Mouse (Mus musculus) liver, embryonic 14.5 days (tissue): ENCODE data around the gene Olfr434. TPM values are rescaled to one million over a fixed set of nuclear protein-coding genes. Genes with fewer than 3 reads are reported as not detected.
"Not testable (repeated sequence)": the region's sequence is repeated elsewhere in the genome, so short reads cannot be mapped to it uniquely, and the experiment has no call there.

ENCODE experiments used
- ATAC-seq: fragments of 200-750 bp; cut with Nextera tagmentation; 2 replicates; pipeline ENCODE4 v1.8.0; 2017; ENCODE audit warnings: moderate number of reproducible peaks, mild to moderate bottlenecking, moderate library complexity; ENCODE audit not compliant: insufficient read depth
- DNase-seq, 3 experiments: peaks; one replicate each; pipeline ENCODE4 v3.0.0-alpha.2; 2012 to 2013; ENCODE audit warnings: low read depth in 3 of 3, low spot score in 3 of 3
- H3K27ac ChIP-seq: fragments of 300-500 bp; sonication (generic); 2 replicates; pipeline ENCODE4 v1.5.1; 2014; ENCODE audit warnings: moderate library complexity, mild to moderate bottlenecking, control low read depth, inconsistent platforms
- H3K27me3 ChIP-seq: fragments of 300-500 bp; sonication (generic); 2 replicates; pipeline ENCODE4 v1.6.1; 2014; ENCODE audit warnings: mild to moderate bottlenecking, low read length, moderate library complexity; ENCODE audit not compliant: control insufficient read depth, insufficient read depth
- H3K36me3 ChIP-seq: fragments of 300-500 bp; sonication (generic); replicated peaks from 2 replicates; pipeline ENCODE4 v1.6.1; 2014; ENCODE audit warnings: low read depth; ENCODE audit not compliant: control insufficient read depth, insufficient read depth
- H3K4me1 ChIP-seq, 2 experiments: fragments of 200-500 bp in 1 of 2; fragments of 300-500 bp in 1 of 2; sonication (generic) in 1 of 2; replicated peaks; 2 replicates each; pipeline ENCODE4 v1.6.1; 2012 to 2014; ENCODE audit warnings: antibody characterized with exemption in 1 of 2, inconsistent platforms in 1 of 2, low read length in 1 of 2; ENCODE audit not compliant: control insufficient read depth in 2 of 2, insufficient read depth in 2 of 2
- H3K4me2 ChIP-seq: fragments of 300-500 bp; sonication (generic); 2 replicates; pipeline ENCODE4 v1.6.1; 2014; ENCODE audit warnings: low read depth, mild to moderate bottlenecking, control low read depth, moderate library complexity
- H3K4me3 ChIP-seq, 2 experiments: fragments of 200-500 bp in 1 of 2; fragments of 300-500 bp in 1 of 2; sonication (generic) in 1 of 2; 2 replicates each; pipeline ENCODE4 v1.5.1; 2012 to 2014; ENCODE audit warnings: low read depth in 2 of 2, low read length in 2 of 2, mild to moderate bottlenecking in 2 of 2, control low read depth in 1 of 2, inconsistent platforms in 1 of 2, moderate library complexity in 1 of 2; ENCODE audit not compliant: insufficient read depth in 1 of 2
- H3K9ac ChIP-seq: fragments of 300-500 bp; sonication (generic); replicated peaks from 2 replicates; pipeline ENCODE4 v1.6.1; 2014; ENCODE audit warnings: mild to moderate bottlenecking, control low read depth, moderate library complexity
- H3K9me3 ChIP-seq: fragments of 300-500 bp; sonication (generic); 2 replicates; pipeline ENCODE4 v1.6.1; 2016; ENCODE audit warnings: low read length, mixed read lengths; ENCODE audit not compliant: control insufficient read depth
- CTCF ChIP-seq: IDR thresholded peaks from 2 replicates; pipeline ENCODE4 v1.5.1; 2016; ENCODE audit warnings: antibody characterized with exemption, low read depth, control low read depth
- EP300 ChIP-seq: IDR thresholded peaks from 2 replicates; pipeline ENCODE4 v1.6.1; 2016; ENCODE audit warnings: antibody characterized with exemption, low read depth
- WGBS: fragments of 180-500 bp; shearing (Covaris S2); extraction: QIAGEN DNeasy Blood & Tissue Kit; methylation state at CpG from one replicate; pipeline ENCODE4 v1.1.7; 2014; ENCODE audit not compliant: insufficient replicate concordance; 5-methylcytosine and 5-hydroxymethylcytosine counted together
- polyA plus RNA-seq, 2 experiments: library from polyadenylated mRNA; depleted of rRNA in 1 of 2; stranded (reverse) in 1 of 2; unstranded in 1 of 2; fragments of >200 nt; fragmentation: Nextera tagmentation in 1 of 2; extraction: Ambion mirVana in 1 of 2; gene quantifications; 2 replicates each; pipeline versions ENCODE4 v1.2.1 to v1.2.3; 2012 to 2014

The Olfr434 gene
- polyA plus RNA-seq (2012; rRNA removed) = not detected in 2 replicates
- not detected in 2 replicates for polyA plus RNA-seq (2014; fragmentation: Nextera tagmentation; extraction: Ambion mirVana)

- not testable (repeated sequence) for H3K4me3 ChIP-seq, H3K4me1 ChIP-seq, H3K36me3 ChIP-seq, H3K27ac ChIP-seq, H3K4me2 ChIP-seq, DNase-seq, H3K27me3 ChIP-seq, H3K9ac ChIP-seq, ATAC-seq, H3K9me3 ChIP-seq
Measured at GRCm38 (mm10) chr6:43212873-43213272, at the start of gene Olfr434. Gene Olfr434 (plus strand): TSS chr6:43213021.

- Histone ChIP-seq H3K9me3 (no peaks in the 10 kb centered on the region), H3K4me3 (no peak overlapping the region), H3K4me2 (no peak overlapping the region), H3K4me1 (no peaks in the 10 kb centered on the region), H3K36me3 (no peaks in the 10 kb centered on the region), H3K9ac (no peak overlapping the region), H3K27ac (no peak overlapping the region), H3K27me3 (no peaks in the 10 kb centered on the region)
- no peak for DNase-seq
- no peak for TF ChIP-seq EP300
- TF ChIP-seq CTCF = no peak
- 58% methylated on average over 4 of the region's 4 CpGs for WGBS
- ATAC-seq = no peak
Measured at GRCm38 (mm10) chr6:43167246-43167645, 45.6 kb upstream of the Olfr434 start.

GRCm38 (mm10) chr6:43171840-43172239 is 41.0 kb upstream of the Olfr434 start, which contains the start of gene Olfr13:
Gene Olfr13 (plus strand): TSS chr6:43172140.
- no peaks in the 10 kb centered on the region for H3K9me3 ChIP-seq
- 48% methylated on average over 4 of the region's 4 CpGs for WGBS
- H3K4me3 ChIP-seq = no peak within 1 kb of the TSS
- no peak for ATAC-seq
- no peaks in the 10 kb centered on the region for H3K4me1 ChIP-seq
- no peak for DNase-seq
- TF ChIP-seq EP300 (no peak), CTCF (no peak)
- H3K36me3 ChIP-seq = no peaks in the 10 kb centered on the region
- H3K27ac ChIP-seq = no peak within 1 kb of the TSS
- H3K9ac ChIP-seq = no peak within 1 kb of the TSS
- H3K27me3 ChIP-seq = no peaks in the 10 kb centered on the region
- no peak within 1 kb of the TSS for H3K4me2 ChIP-seq

GRCm38 (mm10) chr6:43178129-43178528 is 34.7 kb upstream of the Olfr434 start:
- no peak overlapping the region for H3K4me2 ChIP-seq
- no peak overlapping the region for H3K4me3 ChIP-seq
- H3K9ac ChIP-seq = no peak overlapping the region
- no peak for DNase-seq
- no peak for ATAC-seq
- TF ChIP-seq EP300 (no peak), CTCF (no peak)
- no peaks in the 10 kb centered on the region for H3K36me3 ChIP-seq
- no peaks in the 10 kb centered on the region for H3K27me3 ChIP-seq
- no peak overlapping the region for H3K27ac ChIP-seq
- WGBS = 21% methylated on average over 1 of the region's 1 CpGs
- no peaks in the 10 kb centered on the region for H3K9me3 ChIP-seq
- no peaks in the 10 kb centered on the region for H3K4me1 ChIP-seq

- Histone ChIP-seq H3K27me3 (no peaks in the 10 kb centered on the region), H3K9me3 (no peaks in the 10 kb centered on the region), H3K36me3 (no peaks in the 10 kb centered on the region), H3K27ac (no peak overlapping the region), H3K4me2 (no peak overlapping the region), H3K4me1 (no peaks in the 10 kb centered on the region), H3K9ac (no peak overlapping the region), H3K4me3 (no peak overlapping the region)
- 45% methylated on average over 6 of the region's 6 CpGs for WGBS
- TF ChIP-seq CTCF (no peak), EP300 (no peak)
- ATAC-seq (no peak), DNase-seq (no peak)
Measured at GRCm38 (mm10) chr6:43178584-43179501, 34.0 kb upstream of the Olfr434 start.
